Mouse (Mus musculus) neural tube, embryonic 13.5 days (tissue): ENCODE results near the gene Cdk7. TPM values are rescaled to one million over a fixed set of nuclear protein-coding genes. Genes with fewer than 3 reads are reported as not detected.
"Not testable (repeated sequence)": the region's sequence is repeated elsewhere in the genome, so short reads cannot be mapped to it uniquely, and the experiment has no call there.

Experiments used
- ATAC-seq: fragments of 200-750 bp; cut with Nextera tagmentation; 2 replicates; pipeline ENCODE4 v1.8.0; 2017; ENCODE audit warnings: low read depth, mild to moderate bottlenecking, moderate TSS enrichment, moderate library complexity
- H3K27ac ChIP-seq: fragments of 300-500 bp; sonication (generic); replicated peaks from 2 replicates; pipeline ENCODE4 v1.5.1; 2015; ENCODE audit warnings: moderate library complexity, mild to moderate bottlenecking, inconsistent platforms
- H3K27me3 ChIP-seq: fragments of 300-500 bp; sonication (generic); 2 replicates; pipeline ENCODE4 v1.6.1; 2015; ENCODE audit warnings: mild to moderate bottlenecking, inconsistent platforms
- H3K36me3 ChIP-seq: fragments of 300-500 bp; sonication (generic); 2 replicates; pipeline ENCODE4 v1.6.1; 2015; ENCODE audit warnings: mild to moderate bottlenecking, inconsistent platforms
- H3K4me1 ChIP-seq: fragments of 300-500 bp; sonication (generic); replicated peaks from 2 replicates; pipeline ENCODE4 v1.6.1; 2015; ENCODE audit warnings: inconsistent platforms
- H3K4me2 ChIP-seq: fragments of 300-500 bp; sonication (generic); 2 replicates; pipeline ENCODE4 v1.6.1; 2015; ENCODE audit warnings: inconsistent platforms, mild to moderate bottlenecking, moderate library complexity
- H3K4me3 ChIP-seq: fragments of 300-500 bp; sonication (generic); 2 replicates; pipeline ENCODE4 v1.5.1; 2015; ENCODE audit warnings: mild to moderate bottlenecking, inconsistent platforms
- H3K9ac ChIP-seq: fragments of 300-500 bp; sonication (generic); 2 replicates; pipeline ENCODE4 v1.6.1; 2015; ENCODE audit warnings: moderate library complexity, mild to moderate bottlenecking, inconsistent platforms
- H3K9me3 ChIP-seq: fragments of 300-500 bp; sonication (generic); 2 replicates; pipeline ENCODE4 v1.6.1; 2016; ENCODE audit warnings: inconsistent platforms
- WGBS: fragments of 180-500 bp; shearing (Covaris S2); methylation state at CpG from one replicate; pipeline ENCODE4 v1.1.7; 2015; 5-methylcytosine and 5-hydroxymethylcytosine counted together
- polyA plus RNA-seq: library from polyadenylated mRNA; unstranded; fragments of >200 nt; fragmentation: Nextera tagmentation; extraction: Ambion mirVana; gene quantifications from 2 replicates; pipeline ENCODE4 v1.2.1, GENCODE M21; 2015

Cdk7 gene
- polyA plus RNA-seq, 1 experiment from 2014 or later: 49.0 TPM

DNA sequence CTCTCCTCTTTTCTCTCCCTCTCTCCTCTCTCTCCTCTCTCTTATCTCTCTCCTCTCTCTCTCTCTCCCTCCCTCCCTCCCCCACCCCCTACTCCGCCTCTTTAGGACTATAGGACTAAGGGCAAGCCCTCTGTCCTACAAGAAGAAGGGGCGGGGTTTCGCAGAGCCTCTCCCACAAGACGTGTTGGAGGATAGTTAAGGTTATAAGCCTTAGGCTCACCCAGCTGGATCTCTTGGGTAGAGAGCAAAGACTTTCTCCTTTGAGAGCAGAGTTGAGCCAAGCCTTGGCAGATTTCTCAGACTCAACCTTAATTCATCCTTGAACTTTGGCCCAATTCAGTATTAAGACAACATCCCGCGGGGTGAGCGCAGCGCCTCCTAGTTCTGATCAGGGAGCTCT, 17.9 kb upstream of the Cdk7 start:
- Histone ChIP-seq H3K27ac (no peak overlapping the region), H3K4me2 (no peak overlapping the region), H3K9ac (no peak overlapping the region), H3K9me3 (no peaks in the 10 kb centered on the region), H3K36me3 (no peaks in the 10 kb centered on the region), H3K27me3 (no peaks in the 10 kb centered on the region), H3K4me3 (no peak overlapping the region), H3K4me1 (peaks cover 5% of the 10 kb centered on the region)
- WGBS: 49% methylated on average over 8 of the region's 8 CpGs
- no peak for ATAC-seq

DNA sequence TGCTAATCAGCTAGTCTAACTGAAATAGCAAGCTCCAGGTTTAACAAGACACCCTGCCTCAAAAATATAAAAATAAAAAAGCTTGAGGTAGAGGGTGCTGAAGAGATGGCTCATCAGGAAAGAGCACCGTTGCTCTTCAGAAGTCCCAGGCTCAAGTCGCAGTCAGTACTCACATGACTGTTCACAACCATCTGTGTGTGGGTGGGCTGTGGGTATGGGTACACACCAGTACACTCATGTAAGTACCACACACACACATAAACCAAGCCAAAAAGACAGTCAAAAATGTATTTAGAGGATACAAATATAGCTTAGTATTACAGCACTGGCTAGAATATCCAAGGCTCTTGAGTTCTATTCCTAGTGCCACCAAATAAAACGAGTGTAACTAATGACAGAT, 15.4 kb upstream of the Cdk7 start:
- no peaks in the 10 kb centered on the region for H3K27me3 ChIP-seq
- H3K9me3 ChIP-seq: no peaks in the 10 kb centered on the region
- H3K9ac ChIP-seq: no peak overlapping the region
- peaks cover 16% of the 10 kb centered on the region for H3K4me1 ChIP-seq
- H3K27ac ChIP-seq: no peak overlapping the region
- WGBS: 90% methylated on average over 3 of the region's 3 CpGs
- ATAC-seq: no peak
- no peak overlapping the region for H3K4me2 ChIP-seq
- no peak overlapping the region for H3K4me3 ChIP-seq
- no peaks in the 10 kb centered on the region for H3K36me3 ChIP-seq

DNA sequence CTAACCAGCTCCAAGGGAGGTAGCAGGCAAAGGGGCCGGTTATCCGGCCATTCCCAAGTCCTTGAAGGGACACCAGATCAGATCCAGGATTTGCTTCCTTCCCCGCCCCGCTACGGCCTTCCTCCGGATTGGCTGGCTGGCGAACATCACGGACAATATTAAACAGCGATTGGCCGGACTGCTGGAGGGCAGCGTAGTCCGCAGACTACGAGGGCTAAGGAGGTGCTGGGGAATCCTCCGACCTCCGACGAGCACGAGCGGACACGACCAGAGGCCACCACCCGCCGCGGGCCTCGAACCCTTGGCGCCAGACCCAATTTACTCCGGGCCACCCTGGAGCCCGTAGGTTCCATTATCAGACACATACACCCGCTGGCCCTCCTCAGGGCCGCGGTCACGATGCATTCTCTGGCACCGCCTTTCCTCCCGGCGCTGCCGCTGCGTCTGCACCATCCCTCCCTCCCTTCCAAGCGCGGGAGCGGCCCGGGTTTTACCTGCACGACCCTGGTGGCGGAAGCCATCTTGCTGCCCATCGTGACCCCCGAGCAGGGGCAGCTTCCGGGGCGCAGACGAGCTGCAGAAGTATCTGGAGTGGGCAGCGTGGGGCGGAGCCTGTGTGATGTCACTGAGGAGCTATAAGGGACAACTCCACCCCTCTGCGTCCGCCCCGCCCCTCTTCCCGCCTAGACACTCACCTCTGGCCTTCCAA, 13.5 kb upstream of the Cdk7 start, which contains the start of gene Mrps36:
Gene Mrps36, minus strand, starts transcription at position 624 of the 709 bp plus-strand sequence.
- under 1% methylated on average over 52 of the region's 52 CpGs for WGBS
- H3K4me3 ChIP-seq: peak within 1 kb of the TSS; percentile 77
- peak within 1 kb of the TSS; percentile 88 for H3K9ac ChIP-seq
- peaks cover 5% of the 10 kb centered on the region; the same call in 1 of the 2 replicates for H3K36me3 ChIP-seq
- ATAC-seq: peak; percentile 98
- no peaks in the 10 kb centered on the region for H3K9me3 ChIP-seq
- peak within 1 kb of the TSS; percentile 62 for H3K4me2 ChIP-seq
- peak within 1 kb of the TSS; percentile 97 for H3K27ac ChIP-seq
- peaks cover 16% of the 10 kb centered on the region for H3K4me1 ChIP-seq
- no peaks in the 10 kb centered on the region for H3K27me3 ChIP-seq

DNA sequence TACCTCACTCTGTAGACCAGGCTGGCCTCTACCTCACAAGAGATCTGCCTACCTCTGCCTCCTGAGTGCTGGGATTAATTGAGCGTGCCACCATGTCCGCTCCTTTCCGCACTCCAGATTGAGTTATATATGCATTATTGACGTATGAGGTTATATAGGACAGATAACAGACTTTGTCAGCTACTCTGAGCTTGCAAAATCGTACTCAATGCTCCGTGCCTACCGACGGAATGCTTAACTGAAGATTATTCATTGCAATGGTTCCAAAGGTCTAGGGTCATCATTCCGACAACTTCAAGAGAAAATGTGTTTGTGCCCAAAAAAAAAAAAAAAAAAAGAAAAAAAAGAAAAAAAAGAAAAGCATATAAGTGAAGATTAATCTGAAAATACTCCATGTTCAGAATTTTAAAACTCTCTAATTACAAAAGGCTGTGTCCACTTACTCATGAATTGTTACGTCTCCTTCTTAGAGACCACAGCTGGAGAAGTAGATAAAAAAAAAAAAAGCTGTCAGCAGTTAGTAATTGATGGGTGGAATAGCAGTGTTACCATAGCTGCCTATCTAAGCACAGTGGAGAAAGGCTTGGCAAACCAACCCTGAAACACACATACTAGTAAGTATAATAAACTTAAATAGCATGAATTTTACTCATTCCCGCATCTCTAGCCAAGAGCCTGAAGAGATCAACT, 12.8 kb upstream of the Cdk7 start:
- peak overlapping the region; percentile 97 for H3K27ac ChIP-seq
- ATAC-seq: peak; percentile 66
- H3K4me1 ChIP-seq: peaks cover 16% of the 10 kb centered on the region
- WGBS: 64% methylated on average over 11 of the region's 11 CpGs
- peak overlapping the region; percentile 62 for H3K4me2 ChIP-seq
- H3K27me3 ChIP-seq: no peaks in the 10 kb centered on the region
- no peaks in the 10 kb centered on the region for H3K9me3 ChIP-seq
- H3K4me3 ChIP-seq: peak overlapping the region; percentile 77
- H3K36me3 ChIP-seq: peaks cover 8% of the 10 kb centered on the region
- peak overlapping the region; percentile 88 for H3K9ac ChIP-seq

DNA sequence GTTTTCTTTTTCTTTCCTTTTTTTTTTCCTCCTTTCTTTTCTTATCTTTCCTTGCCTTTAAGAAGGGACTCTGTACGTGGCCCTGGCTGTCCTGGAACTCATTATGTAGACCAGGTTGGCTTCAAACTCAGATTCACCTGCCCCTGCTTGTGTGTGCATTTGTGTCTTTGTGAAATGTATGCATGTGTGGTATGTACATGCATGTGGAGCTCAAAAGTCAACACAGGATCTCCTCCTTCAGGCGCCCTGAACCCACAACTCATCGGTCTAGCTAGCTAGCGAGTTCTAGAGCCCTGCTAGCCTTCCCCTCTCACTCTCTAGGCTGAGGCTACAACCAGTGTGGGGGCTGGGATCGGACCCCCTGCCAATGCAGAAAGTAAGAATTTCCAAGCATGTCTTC, 12.1 kb upstream of the Cdk7 start:
- H3K9me3 ChIP-seq: no peaks in the 10 kb centered on the region
- no peak overlapping the region for H3K4me3 ChIP-seq
- no peak overlapping the region for H3K9ac ChIP-seq
- H3K4me2 ChIP-seq: peak overlapping the region; percentile 62; the same call in 1 of the 2 replicates
- no peak for ATAC-seq
- H3K36me3 ChIP-seq: peaks cover 15% of the 10 kb centered on the region
- no peaks in the 10 kb centered on the region for H3K27me3 ChIP-seq
- WGBS: 92% methylated on average over 5 of the region's 5 CpGs
- no peak overlapping the region for H3K27ac ChIP-seq
- peaks cover 16% of the 10 kb centered on the region for H3K4me1 ChIP-seq

DNA sequence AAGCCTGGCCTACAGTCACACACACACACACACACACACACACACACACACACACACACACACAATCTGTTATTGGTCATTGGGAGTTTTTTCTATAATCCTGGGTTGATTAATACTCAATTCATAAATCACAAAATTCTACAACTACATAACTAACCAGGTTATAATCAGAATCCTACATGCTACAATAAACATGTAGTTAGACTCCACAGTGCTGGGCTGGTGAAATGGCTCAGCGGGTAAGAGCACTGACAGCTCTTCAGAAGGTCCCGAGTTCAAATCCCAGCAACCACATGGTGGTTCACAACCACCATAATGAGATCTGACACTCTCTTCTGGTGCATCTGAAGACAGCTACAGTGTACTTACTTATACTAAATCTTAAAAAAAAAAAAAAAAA, 2.0 kb upstream of the Cdk7 start:
- no peak for ATAC-seq
- Histone ChIP-seq H3K9ac (no peak overlapping the region), H3K36me3 (peaks cover 31% of the 10 kb centered on the region), H3K4me3 (no peak overlapping the region), H3K4me2 (no peak overlapping the region), H3K9me3 (no peaks in the 10 kb centered on the region), H3K27ac (no peak overlapping the region), H3K4me1 (peaks cover 19% of the 10 kb centered on the region), H3K27me3 (no peaks in the 10 kb centered on the region)
- 96% methylated on average over 2 of the region's 2 CpGs for WGBS

DNA sequence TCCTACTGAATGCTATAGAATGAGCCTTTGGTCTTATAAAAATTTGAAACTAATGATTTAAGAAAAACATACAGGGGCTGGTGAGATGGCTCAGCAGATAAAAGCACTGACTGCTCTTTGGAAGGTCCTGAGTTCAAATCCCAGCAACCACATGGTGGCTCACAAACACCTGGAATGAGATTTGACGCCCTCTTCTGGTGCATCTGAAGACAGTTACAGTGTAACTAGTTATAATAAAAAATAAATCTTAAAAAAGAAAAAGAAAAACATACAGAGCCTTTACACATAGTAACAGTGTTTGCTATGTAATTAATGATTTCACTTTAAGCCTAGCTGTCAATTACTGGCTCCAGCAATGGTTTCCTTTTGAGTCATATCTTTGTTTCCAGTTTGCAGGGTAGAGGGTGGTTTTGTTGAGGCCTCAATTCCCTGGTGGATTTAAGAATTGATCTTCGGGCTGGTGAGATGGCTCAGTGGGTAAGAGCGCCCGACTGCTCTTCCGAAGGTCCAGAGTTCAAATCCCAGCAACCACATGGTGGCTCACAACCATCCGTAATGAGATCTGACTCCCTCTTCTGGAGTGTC, 815 bp upstream of the Cdk7 start:
- H3K4me1 ChIP-seq: peaks cover 22% of the 10 kb centered on the region
- peak overlapping the region; percentile 86 for H3K27ac ChIP-seq
- peak overlapping the region; percentile 87; the same call in 1 of the 2 replicates for H3K9ac ChIP-seq
- H3K27me3 ChIP-seq, ATAC-seq, H3K9me3 ChIP-seq: not testable (repeated sequence)
- H3K4me2 ChIP-seq: peak overlapping the region; percentile 92
- H3K4me3 ChIP-seq: peak overlapping the region; percentile 66
- H3K36me3 ChIP-seq: peaks cover 27% of the 10 kb centered on the region
- WGBS: 95% methylated on average over 6 of the region's 6 CpGs

DNA sequence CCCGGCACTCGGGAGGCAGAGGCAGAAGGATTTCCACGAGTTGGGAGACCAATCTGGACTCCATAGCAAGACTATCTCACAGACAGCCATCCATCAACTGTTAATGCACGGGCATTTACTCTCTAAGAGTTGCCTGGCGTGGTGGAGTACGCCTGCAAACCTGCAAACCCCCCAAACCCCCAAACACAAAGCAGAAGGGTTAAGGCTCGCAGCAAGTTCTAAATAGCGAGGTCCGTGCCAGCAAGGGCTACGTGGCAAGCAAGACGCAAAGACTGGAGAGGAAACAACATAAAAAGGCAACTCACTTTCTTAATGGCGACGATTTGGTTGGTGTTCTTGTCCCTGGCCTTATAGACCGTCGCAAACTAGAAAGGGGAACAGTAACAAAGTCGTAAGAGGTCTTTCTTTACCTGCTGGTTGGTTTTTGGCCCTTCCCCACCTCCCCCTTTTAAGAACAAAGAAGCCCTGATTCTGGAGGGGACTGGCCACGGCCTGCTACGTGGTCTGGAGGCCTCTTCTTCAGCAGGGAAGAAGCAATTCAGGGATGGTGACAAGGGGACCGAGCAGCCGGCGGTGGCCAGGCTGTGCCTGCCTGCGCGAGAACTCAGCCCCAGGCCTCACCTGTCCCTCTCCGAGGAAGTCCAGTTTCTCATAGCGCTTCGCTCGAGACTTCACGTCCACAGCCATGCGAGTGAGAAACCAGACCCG, 432 bp downstream of the Cdk7 start:
- Histone ChIP-seq H3K4me1 (peaks cover 22% of the 10 kb centered on the region), H3K9ac (peak overlapping the region; percentile 87), H3K36me3 (peaks cover 24% of the 10 kb centered on the region), H3K9me3 (no peaks in the 10 kb centered on the region), H3K4me2 (peak overlapping the region; percentile 92), H3K4me3 (peak overlapping the region; percentile 66), H3K27ac (peak overlapping the region; percentile 86), H3K27me3 (no peaks in the 10 kb centered on the region)
- peak; percentile 92 for ATAC-seq
- 2% methylated on average over 30 of the region's 30 CpGs for WGBS

DNA sequence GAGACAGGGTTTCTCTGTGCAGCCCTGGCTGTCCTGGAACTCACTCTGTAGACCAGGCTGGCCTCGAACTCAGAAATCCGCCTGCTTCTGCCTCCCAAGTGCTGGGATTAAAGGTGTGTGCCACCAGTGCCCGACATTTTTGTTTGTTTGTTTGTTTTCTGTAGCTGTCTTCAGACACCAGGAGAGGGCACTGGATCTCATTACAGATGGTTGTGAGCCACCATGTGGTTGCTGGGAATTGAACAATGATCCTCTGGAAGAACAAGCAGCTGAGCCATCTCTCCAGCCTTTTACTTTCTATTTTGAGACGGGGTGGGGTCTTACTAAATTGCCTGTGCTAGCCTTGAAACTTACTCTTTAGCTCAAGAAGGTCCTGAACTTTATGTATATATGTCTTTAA, 2.2 kb downstream of the Cdk7 start:
- H3K27me3 ChIP-seq, ATAC-seq, H3K27ac ChIP-seq, H3K9ac ChIP-seq, H3K4me3 ChIP-seq, H3K4me2 ChIP-seq, H3K9me3 ChIP-seq: not testable (repeated sequence)
- peaks cover 23% of the 10 kb centered on the region for H3K36me3 ChIP-seq
- 94% methylated on average over 4 of the region's 4 CpGs for WGBS
- peaks cover 31% of the 10 kb centered on the region for H3K4me1 ChIP-seq

DNA sequence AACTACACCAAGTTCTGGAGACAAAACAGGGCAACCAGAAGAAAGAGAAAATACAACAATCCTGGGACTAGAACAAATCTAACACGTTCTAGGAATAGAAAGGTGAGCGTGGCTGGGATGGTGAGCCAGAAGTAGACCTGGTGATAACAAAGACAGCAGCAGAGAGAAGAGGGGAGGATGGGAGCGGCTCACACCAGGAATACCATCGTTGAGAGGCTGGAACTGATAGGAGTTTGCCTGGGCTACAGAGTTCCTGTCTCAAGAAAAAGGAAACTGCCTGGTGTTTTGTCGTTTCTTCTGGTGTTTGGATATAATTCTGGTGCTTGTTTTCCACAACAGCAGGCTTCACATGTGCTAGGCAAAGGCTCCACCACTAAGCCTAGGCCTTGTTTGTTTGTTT, 2.7 kb downstream of the Cdk7 start:
- Histone ChIP-seq H3K36me3 (peaks cover 23% of the 10 kb centered on the region), H3K27me3 (no peaks in the 10 kb centered on the region), H3K9ac (no peak overlapping the region), H3K4me3 (no peak overlapping the region), H3K4me1 (peaks cover 31% of the 10 kb centered on the region), H3K27ac (no peak overlapping the region), H3K9me3 (no peaks in the 10 kb centered on the region), H3K4me2 (no peak overlapping the region)
- ATAC-seq: no peak
- WGBS: 94% methylated on average over 5 of the region's 5 CpGs

DNA sequence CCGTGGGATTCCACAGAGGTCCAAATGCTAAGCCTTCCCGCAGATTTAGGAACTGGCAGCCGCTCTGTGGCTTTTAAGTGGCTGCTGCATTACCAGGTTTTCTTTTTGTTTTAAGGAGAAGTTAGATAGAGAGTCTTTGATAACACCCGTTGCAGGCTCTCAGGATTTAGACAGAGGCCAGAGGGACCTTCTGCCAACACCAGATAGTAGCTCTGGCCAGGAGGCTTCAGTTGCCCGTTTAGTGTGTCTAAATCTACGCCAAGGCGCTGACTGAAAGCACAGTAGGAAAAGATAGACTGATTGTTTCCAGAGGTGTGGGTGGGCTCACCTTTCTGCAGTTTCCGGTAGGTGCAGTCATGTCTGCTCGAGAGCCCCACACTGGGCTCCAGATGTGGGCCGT, 5.5 kb downstream of the Cdk7 start:
- no peak for ATAC-seq
- H3K4me1 ChIP-seq: peaks cover 31% of the 10 kb centered on the region
- H3K36me3 ChIP-seq: peaks cover 45% of the 10 kb centered on the region
- WGBS: 90% methylated on average over 10 of the region's 10 CpGs
- no peaks in the 10 kb centered on the region for H3K9me3 ChIP-seq
- no peak overlapping the region for H3K9ac ChIP-seq
- no peak overlapping the region for H3K4me2 ChIP-seq
- no peak overlapping the region for H3K4me3 ChIP-seq
- no peaks in the 10 kb centered on the region for H3K27me3 ChIP-seq
- H3K27ac ChIP-seq: no peak overlapping the region
